Mouse (Mus musculus) ES-Bruce4 (cell line): ENCODE data around the gene Tmem132b.

Experiments
- CTCF ChIP-seq: IDR thresholded peaks from one replicate; pipeline ENCODE4 v1.8.1; 2011; ENCODE audit warnings: low read depth, low read length
- EP300 ChIP-seq: IDR thresholded peaks from 2 replicates; pipeline ENCODE4 v1.6.1; 2011; ENCODE audit warnings: low read depth, low read length; ENCODE audit not compliant: insufficient read depth
- POLR2A ChIP-seq: IDR thresholded peaks from one replicate; pipeline ENCODE4 v1.8.1; 2011; ENCODE audit warnings: low read length; ENCODE audit not compliant: insufficient read depth

DNA sequence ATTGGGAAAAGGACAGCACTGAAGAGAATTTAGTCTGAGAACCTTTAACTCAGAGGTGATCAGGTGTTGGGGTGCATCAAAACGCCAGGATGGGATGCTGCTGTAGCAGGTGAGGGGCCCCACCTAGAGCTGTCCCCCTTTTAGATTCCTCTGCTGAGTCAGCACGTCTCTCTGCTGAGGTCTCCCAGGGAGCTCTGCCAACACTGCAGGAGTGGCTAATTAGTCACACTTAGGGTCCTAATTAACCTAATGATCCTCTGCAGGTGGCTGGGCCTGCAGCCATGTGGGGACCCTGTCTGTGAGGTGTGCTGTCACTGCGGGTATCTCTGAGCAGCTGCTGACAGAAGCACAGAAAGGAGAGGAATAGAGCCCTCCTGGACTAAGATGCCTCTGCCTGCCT lies 29.4 kb upstream of the Tmem132b start:
- TF ChIP-seq CTCF = no peak
- no peak for TF ChIP-seq POLR2A
- TF ChIP-seq EP300 = no peak
